Mouse (Mus musculus) retina, embryonic 14.5 days (tissue): ENCODE measurements at regions not wholly inside any gene's neighbourhood (a gene's known extent, or its start where the extent isn't known, plus 50 kb on each side); places are given as distances from the start of the nearest gene placed in this dataset.
"Not testable (repeated sequence)": the region's sequence is repeated elsewhere in the genome, so short reads cannot be mapped to it uniquely, and the experiment has no call there.

ENCODE experiments used
- DNase-seq: peaks from one replicate; pipeline ENCODE4 v3.0.0-alpha.2; 2015; ENCODE audit warnings: low spot score

- not testable (repeated sequence) for DNase-seq
Measured at GRCm38 (mm10) chr12:21680026-21680425, 262.6 kb upstream of the Ywhaq start.

DNA sequence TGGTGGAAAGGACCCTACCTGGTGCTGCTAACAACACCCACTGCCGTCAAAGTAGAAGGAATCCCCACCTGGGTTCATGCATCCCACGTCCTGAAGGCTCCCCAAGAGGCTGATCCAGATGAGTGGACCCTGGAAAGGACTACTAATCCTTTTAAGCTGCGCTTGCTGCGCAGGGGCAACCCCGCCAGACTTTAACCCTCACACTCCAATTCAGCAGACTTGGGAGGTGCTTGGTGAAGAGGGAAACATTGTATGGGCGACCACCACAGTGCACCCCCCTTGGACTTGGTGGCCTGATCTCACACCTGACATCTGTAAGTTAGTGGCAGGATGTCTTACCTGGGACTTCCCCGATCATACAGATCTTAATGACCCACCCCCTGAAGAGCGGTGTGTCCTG is 231.9 kb upstream of the Ywhaq start:
- not testable (repeated sequence) for DNase-seq

DNA sequence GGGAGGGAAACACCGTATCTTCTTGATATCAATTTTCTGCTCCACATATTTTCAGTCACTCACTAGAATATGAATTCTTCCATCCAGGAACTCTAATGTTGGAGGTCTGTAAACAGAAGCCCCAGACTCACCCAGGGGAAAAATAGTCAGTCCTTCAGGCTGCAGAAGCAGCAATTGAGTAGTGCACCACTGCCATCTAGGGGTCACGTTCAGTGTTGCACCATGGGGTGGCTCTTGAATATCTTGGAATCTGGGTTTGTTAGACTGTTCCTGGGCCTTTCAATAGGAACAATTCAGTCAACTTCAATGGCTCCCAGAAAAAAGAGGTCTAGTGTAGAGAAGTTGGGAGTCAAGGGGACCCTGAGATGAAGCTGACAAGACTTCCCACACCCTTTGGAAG is 196.3 kb upstream of the Ywhaq start:
- DNase-seq = peak; percentile 21

DNA sequence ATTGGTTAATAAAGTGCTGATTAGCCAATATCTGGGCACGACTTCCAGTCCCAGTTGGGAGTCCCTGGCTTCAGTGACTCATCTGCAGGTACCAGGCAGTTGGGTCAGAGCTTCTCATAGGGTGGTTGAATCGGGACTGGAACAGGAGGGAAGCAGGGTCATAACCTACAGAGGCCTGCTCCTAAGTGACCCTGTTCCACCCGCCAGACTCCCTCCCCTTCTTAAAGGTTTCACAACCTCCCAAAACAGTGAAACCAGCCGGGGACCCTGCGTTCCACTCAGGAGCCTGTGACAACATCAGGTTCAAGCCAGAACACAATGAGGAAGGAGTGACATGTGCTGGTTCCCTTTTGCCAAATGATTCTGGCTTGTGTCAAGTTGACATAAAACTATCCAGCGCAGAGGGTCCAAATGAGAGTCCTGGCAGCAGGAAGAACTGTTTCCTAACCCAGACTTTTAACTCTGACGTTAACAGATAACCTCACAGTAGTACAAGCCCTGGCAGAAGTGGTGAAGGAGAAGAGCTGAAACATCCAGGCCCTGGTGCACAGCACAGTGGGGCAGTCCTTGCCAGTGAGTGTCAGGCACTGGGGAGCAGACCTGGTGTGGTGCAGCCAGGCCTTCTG is 151.1 kb upstream of the Ywhaq start:
- DNase-seq = no peak

GRCm38 (mm10) chr12:21543962-21544361 is 126.5 kb upstream of the Ywhaq start:
- DNase-seq = not testable (repeated sequence)

DNA sequence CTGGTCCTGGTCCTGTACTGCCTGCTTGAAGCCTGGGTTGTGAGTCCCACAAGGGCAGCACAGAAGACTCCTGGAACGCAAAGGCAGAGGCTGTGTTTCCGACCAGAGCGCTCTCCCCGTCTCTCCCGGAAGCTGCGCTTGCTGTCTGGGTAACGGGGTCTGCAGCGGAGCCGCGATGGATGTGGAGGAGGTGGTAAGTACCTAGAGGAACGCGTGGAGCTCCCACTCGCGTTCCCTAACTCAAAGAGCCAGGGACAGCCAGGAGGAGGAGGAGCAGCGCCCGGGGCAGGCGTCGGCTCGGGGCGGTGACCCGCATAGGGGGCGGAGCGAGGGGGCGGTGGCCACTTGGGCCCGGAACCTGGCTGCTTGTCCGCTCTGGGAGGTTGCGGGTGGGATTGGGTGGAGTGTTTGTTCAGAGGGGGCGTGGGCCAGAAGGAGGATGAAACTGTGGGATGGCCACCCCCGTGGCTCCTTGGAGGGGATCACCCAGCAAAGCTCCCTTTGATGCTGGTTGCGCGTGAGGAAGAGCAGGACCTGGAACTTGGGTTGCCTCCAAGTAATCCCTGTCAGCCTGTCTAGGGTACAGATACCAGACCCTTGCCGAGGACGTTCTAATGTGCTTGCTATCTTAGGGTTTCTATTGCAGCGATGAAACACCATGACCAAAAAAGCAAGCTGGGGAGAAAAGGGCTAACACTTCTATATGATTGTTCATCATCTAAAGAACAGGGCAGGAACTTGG is 125.9 kb upstream of the Ywhaq start:
- DNase-seq = peak; percentile 71

DNA sequence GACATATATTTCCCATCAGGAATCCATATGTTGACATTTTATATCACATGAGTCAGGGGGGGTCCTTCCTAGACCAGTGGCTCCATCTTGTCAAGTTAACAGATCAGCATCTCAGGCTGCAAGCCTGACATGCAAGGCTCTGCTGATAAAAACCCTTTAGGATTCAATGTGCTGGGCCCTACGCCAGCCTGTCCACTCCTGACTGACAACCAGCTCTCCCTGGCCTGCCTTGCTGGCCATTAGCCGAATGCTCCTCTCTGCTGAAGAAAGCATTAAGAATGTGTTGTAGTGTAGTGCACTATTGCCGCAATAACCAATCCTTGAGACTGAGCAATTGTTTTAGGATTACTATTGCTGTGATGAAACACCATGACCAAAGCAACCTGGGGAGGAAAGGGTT is 114.3 kb upstream of the Ywhaq start:
- DNase-seq = no peak

DNA sequence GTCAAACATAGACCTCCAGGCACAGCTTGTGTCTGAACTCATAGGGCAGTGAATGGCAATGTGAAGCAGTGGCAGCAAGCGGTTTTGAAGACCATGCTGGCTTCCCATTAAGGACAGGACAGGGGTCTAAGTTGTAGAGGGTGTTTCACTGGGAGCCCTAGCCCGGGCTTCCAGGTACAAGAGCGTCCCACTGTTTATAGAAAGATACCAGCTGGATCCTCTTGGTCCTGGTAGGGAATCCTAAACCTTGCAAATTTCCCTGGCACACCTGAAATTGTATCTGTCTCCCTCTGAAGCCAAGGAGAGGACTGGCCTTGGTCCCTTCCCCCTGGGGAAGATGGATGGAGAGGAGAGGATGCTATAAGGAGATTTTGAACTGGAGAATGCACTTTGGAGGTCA is 111.9 kb upstream of the Ywhaq start:
- not testable (repeated sequence) for DNase-seq

DNA sequence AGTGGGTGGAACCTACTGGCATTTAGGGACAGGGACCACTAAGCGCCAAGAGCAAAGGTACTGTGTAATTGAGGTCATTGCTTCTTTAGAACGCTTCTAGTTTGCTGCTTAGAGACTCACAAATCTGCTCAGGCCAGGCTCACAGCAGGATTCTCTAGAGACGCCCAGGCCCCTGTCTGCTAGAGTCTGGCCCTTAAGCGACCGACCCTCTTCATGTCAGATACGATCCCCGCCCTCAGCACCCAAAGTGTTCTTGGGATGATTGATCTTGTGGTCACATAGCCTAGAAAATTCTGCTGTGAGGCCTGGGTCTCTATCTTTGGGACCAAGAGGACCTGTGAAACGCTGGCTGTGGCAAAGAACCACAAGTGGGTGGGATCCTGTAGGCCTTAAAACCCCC is 109.9 kb upstream of the Ywhaq start:
- DNase-seq = not testable (repeated sequence)

GRCm38 (mm10) chr12:21526906-21527305 is 109.5 kb upstream of the Ywhaq start:
- DNase-seq = not testable (repeated sequence)

DNA sequence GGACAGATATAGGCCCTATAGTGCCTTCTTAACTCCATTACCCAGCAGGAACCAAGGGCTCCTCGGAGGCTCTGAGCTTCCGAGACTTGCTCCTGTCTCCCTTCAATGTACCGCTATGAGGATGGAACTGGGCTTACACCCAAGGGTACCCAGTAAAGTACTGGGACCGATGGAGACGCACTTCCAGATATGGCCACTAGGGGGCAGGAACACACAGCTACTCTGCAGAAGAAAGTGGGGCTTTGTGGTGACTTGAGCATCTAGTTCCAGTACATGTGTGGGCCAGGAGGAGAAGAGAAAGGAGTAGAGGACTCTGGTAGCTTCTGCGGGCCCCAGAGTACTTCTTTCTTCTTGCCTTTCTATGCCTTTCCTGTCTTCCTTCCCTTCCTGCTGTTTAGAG is 108.1 kb upstream of the Ywhaq start:
- not testable (repeated sequence) for DNase-seq

- DNase-seq = no peak
Measured at GRCm38 (mm10) chr12:21522621-21523020, 105.2 kb upstream of the Ywhaq start.

DNA sequence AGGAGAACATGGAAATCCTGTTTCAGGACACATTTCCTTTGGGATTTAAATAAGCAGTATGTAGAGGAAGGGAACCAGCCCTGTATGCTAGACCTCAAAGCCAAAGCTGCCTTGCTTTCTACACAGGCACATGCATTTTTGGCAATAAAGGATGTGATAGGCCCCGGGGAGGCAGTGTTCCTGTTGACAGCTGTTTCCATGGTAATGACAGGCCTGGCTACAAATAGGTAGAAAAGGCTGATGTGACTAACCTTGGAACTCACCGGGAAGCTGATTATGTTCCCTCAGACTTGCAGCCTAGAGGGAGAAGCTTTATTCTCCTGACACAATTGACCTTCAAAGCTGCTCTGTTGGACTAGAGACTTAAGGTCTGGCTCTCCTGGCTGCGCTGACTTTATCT is 101.6 kb upstream of the Ywhaq start:
- DNase-seq = no peak

DNA sequence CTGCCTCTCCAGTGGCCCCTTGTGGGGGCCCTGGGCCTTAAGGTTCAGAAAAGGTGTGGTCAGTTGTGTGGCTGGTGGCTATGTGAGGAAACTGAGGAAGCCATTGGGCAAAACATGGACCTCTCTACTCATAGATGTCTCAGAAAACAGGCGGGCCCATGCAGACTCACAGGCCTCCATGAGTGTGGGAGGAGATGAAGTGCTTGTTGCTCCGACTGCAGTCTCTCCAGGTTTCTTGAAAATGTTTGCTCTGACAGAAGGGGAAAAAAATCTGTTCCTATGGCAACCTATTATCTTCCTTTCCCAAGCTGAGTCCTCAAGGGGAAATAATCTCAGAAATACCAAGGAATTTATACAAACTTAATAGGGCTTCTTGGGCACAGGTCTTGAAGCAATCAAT is 95.3 kb upstream of the Ywhaq start:
- DNase-seq = no peak

- no peak for DNase-seq
Measured at GRCm38 (mm10) chr12:21511043-21511665, 93.7 kb upstream of the Ywhaq start.

- DNase-seq = no peak
Measured at GRCm38 (mm10) chr12:21507080-21507479, 89.6 kb upstream of the Ywhaq start.

- no peak for DNase-seq
Measured at GRCm38 (mm10) chr12:21505731-21506368, 88.4 kb upstream of the Ywhaq start.

- no peak for DNase-seq
Measured at GRCm38 (mm10) chr12:21503250-21503649, 85.8 kb upstream of the Ywhaq start.

DNA sequence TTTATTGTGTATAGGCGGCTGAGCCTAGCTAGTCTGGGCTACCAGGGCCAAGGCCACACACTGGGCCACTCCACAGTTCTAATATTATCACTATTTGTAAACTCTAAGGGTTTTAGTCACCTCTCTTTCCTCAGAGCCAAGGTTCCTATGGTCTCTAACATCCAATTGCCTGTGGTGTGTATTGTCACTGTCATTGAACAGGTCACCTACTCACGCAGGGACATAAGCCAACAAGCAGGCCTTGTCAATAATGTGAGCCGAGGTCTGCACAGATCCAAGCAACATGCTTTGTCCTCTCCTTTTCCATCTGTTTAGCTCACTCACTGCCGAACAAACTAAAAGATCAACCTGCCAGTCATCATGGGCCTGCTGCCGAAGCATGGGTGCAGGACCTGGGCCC is 79.5 kb upstream of the Ywhaq start:
- no peak for DNase-seq

DNA sequence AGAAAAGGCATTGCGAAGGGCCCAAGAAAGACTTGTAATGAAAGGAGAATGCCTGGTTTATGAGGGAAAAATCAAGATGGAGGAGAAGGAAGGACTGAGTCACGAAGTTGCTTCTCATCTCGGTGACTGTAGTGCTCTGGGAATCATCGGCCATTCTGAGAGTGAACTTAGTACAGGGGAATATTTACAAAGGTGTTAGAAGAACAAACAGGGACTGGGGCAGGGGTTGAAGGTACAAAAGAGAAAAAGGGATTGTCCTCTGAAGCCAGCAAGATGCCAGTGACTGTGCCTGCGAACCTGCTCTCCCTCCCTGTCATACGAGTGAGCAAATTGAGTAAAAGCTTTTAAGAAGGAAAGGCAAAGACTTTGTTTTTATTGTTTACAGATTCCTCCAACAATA is 78.1 kb upstream of the Ywhaq start:
- no peak for DNase-seq

- DNase-seq = no peak
Measured at GRCm38 (mm10) chr12:21493471-21493870, 76.0 kb upstream of the Ywhaq start.

GRCm38 (mm10) chr12:21492549-21493291 is 75.3 kb upstream of the Ywhaq start:
- no peak for DNase-seq
